Mouse (Mus musculus) heart, adult 8-10 months (tissue): ENCODE results near the gene Cxcr4. TPM values are rescaled to one million over a fixed set of nuclear protein-coding genes. Genes with fewer than 3 reads are reported as not detected.

Experiments used
- DNase-seq: peaks from one replicate; pipeline ENCODE4 v3.0.0; 2022; ENCODE audit warnings: low spot score
- total RNA-seq, 4 experiments: library from RNA; stranded (reverse); gene quantifications; 2 replicates each; pipeline ENCODE4 v1.2.4; 2022

The Cxcr4 gene
- 1 to 10 TPM; 5.0 to 8.6 (median 6.9) TPM for total RNA-seq

DNA sequence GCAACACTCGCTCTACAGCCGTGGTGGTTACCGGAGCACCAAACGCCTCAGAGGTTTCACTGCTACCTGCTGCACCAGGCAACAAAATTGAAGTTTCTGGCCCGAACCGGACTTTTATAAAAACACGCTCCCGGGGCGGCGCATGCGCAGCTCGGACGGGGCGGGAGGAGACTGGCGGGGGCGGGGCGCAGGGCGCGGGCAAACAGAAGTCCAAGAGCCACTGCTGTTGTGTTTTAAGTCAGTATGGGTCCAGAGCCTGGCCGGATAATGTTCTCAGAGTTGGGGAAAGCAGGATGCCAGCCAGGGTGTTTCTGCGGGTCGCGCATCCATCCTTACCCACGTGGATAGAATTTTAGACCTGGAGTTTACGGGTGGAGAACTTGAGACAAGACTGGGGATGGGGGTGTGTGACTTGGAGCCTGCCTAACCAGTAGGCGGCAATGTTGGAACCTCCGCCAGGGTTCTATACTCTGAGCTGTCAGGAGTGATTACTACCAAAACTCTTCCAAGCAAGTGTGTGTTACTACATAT lies at the start of gene Cxcr4:
Cxcr4 (minus strand) TSS at position 83 of the 531 bp plus-strand sequence.
- DNase-seq, result peak; percentile 85

DNA sequence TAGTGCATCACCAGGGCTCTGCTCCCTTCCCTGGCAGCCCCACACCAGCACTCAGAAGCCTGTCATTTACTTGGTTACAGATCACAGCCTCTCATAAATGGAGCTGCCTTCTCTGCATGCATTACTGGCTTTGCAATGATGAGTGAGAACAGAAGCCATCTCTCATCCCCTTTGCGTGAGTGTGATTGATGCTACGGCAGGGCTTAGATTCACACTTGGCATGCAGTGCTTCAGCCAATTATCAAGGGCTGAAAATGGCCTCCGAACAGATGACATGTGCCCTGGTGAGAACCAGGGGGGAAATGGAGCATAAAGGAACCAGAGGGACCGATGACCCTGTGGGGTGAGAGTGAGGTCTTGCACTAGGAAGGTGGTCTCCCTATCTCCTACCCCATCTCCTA lies 47.6 kb upstream of the Cxcr4 start:
- no peak for DNase-seq

DNA sequence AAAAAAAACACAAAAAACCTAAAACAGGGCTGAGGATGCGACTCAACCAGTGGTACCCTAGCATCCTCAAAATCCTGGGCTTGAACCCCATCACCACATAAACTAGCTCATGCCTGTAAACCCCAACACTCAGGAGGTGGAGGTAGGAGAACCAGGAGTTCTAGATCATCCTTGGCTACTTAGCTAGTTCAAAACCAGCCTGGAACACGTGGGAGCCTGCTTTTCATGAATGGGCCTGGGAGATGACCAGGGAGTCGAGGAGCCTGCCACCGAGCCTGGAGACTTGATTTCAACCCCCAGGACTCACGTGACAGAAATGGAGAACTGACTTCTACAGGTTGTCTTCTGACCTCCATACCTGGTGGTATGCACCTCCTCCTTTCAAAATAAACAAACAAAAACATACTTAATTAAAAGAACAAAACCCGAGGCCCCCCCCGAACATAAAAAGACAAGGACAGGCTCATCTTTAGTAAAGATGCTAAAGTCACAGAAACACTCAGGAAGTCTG lies 45.2 kb upstream of the Cxcr4 start:
- DNase-seq, result no peak

DNA sequence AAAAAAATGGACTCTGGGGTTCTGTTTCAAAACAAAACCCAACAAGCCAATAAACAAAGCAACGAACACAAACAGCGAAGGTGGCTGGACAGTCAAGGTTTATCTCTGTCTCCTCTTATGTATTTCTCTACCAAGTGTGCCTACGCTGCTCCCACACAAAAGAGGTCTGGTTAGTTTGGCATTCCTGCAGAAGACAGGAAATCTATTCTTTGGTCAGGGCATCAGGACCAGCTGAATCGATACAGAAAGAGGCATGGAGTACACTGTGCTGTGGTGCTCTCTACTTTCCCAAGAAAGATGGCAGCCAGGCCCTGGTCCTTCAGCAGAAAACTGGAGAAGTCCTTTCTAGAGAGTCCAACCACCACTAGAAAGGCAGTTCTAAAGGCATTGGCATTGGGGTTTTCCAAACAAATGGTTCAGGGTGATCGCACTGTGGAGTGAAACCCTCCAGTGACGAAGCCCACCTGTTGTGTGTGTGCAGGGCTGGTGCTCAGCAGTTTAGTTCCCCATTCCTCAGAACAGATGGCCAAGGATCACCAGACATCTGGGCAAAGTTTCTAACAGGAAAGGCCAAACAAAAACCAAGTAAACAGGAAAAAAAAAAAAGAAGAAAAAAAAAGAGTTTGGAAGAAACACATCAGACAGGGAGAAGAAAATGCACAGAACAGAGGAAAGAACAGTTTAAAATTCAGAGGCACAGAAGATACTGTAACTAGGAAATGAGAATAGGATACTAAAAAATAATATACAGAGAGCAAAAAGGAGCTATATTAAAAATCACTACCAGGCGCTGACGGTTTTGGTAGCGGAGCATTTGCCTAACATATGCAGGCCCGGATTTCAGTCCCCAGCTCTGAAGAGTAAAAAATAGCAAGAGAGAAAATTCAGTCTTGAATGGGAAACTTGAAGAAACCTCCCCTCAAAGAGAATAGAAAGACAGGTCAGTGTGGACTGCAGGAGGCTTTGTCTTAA lies 44.5 kb upstream of the Cxcr4 start:
- no peak for DNase-seq

DNA sequence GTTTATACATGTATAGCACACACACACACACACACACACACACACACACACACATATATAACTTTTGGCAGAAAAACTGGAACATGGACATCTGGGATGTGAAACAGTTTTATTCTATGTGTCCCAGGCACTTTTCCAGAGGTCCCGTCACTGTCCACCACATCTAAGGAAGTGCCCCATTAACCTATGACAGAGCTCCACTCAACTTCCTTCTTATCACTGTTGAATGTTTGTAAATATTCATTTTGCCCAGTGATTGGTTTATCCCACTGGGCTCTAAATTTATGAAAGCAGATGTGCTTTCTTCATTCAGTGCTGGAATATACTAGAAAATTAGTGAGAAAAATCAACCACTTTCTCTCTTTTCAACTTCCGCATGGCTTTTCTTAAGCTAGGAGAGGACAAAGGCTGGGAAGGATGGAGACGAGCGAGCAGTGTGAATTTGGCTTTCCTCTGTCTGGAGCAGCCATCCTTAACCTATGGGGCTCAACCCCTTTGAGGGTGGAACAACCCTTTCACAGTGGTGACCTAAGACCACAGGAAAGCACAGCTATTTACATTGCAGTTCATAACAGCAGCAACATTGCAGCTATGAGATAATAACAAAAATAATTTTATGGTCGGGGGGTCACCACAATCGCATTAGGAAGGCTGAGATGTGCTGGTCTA lies 41.8 kb upstream of the Cxcr4 start:
- DNase-seq, result no peak

DNA sequence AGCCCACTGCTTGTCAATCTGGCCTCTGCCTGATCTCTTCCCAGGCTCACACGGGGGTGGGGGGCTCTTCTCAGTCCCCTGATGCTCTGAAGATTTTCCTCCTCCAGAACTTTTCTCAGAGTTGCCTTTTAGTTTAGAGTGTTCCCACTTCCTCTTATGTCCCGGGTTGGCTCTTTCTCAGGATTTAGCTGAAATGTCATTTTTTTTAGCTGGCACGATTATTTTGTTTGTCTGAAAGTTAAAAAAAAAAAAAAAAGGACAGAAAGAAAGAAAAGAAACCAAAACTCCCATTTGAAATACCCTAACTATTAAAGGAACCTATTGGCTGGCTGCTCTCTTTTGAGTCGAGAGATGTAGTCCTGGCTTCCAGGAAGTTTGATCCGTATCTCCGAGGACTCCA lies 40.4 kb upstream of the Cxcr4 start:
- no peak for DNase-seq

DNA sequence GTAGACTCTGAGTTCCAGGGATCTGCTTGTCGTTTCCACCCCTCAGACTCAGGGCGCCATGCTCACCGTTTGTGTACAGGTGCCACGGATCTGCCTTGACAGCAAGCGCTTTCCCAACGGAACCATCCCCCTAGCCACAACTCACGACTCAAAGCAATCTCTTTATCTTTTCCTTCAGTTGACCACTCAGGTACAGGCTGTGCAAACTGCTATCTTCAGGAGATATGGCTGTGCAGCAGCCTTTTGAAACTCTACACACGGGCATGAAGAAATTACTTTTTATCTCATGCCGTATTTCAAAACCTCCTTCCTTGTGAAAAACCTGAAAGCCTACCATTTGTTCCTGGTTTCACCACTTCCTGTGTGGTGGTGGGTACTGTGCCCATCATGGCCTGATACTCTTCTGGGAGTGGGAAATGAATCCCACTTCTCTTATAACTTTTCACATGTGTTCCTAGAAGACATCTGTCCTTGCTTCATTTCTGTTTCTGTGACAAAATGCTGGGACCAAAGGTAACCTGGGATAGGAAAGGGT lies 34.1 kb upstream of the Cxcr4 start:
- DNase-seq, result no peak

DNA sequence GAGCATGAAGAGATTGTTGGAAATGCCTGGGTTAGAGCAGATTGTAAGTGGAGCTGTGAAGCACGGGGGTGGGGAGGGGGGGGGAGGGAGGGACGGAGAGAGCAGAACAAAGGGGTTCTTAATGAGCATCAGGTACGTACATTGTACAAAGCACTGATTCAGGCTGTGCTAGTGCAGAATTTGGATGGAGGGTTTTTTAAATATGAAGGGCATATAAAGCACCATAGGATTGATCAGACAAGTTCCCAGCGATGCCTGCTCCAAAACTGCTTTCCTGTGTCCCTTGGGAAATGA lies 31.4 kb upstream of the Cxcr4 start:
- no peak for DNase-seq

DNA sequence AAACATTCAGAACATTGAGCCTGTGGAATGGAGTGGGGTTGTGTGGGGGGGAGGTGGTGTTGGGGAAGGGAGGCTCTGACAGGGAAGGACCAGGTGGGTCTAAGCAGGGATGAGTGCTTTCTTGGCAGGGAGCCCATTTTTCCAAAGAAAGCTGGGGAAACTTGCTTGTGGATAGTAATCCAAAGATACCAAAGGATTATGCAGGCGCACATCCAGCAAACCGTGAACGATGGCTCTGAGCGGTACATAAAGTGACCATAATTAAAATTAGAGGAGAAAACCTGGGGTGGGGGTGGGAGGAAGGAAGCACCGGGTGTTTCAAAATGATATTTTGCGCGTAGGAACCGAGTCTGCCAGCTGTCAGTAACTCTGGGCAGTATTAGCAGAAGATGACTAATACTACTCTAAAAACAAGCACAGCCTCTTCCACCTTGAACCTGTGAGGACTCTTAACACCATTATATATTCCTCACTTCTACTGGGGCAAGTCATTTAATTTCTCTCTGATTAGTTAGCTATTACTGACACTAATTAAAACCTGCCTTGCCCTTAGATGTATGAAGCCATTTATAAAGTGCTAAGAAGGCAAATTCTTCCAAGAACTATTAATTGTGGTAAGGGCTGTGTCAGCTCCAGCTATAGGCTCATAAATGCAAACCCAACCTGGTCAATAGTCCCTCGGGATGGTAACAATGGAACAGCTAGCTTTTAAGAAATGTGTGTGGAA lies 30.9 kb upstream of the Cxcr4 start:
- no peak for DNase-seq

DNA sequence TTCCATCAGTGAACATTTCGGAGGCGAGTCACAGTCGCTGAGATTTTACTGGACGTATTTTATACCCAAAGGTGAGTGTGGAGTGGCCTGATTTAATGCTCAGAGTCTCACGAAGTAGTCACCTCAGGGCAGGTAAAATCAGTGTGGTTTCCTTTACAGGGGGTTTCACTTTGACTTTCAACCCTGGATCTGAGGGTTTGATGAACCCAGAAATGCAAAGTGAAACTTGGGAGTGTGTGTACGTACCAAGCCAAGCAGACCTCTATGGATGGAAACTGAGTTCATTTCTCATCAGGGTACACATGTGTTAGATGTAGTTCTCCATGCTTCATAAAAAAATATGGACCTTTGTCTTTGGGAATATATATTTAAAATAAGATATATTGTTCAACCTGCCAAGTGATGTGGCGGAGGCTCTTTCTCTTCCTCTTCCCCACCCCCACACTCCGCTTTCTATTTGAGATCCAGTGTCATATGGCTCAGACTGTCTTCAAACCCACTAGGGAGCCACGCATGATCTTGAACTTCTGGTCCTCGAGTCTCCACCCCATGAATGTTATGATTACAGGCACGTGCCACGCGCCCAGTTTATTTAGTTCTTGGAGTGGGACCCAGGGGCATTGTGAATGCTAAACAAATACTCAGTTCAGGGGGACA lies 25.7 kb upstream of the Cxcr4 start:
- DNase-seq, result no peak

DNA sequence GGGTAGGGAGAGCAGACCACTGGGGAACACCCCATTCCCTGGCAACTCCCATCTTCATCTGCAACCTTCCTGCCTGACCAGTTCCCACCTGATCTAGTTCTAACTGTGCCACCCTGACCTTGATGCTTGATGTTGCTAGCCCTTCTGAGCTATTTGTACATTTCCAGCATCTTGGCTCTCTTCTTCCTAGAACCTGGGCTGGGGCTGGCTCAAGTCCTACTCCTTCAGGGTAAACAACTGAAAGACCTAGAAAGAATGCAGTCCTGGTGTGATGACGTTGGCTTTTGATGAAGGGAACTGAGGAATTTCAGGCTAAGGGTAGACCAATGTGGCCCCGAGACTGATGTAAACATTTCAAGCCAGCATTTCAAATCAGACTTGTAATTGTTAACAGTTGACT lies 24.5 kb upstream of the Cxcr4 start:
- no peak for DNase-seq

DNA sequence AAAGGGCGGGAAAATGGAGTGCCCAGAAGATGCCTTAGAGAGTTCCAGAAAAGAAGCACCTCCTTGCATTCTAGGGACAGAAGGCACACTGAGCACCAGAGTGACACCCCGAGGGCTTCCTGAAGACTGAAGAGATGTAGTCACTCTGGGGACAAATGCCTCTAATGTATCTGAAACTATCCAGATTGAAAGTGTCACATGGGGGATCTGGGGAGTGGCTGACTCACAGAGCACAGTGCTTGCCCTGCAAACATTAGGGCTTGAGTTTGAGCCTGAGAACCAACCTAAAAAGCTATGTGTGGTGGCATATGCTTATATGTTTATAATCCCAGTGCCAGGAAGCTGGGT lies 23.3 kb upstream of the Cxcr4 start:
- no peak for DNase-seq

DNA sequence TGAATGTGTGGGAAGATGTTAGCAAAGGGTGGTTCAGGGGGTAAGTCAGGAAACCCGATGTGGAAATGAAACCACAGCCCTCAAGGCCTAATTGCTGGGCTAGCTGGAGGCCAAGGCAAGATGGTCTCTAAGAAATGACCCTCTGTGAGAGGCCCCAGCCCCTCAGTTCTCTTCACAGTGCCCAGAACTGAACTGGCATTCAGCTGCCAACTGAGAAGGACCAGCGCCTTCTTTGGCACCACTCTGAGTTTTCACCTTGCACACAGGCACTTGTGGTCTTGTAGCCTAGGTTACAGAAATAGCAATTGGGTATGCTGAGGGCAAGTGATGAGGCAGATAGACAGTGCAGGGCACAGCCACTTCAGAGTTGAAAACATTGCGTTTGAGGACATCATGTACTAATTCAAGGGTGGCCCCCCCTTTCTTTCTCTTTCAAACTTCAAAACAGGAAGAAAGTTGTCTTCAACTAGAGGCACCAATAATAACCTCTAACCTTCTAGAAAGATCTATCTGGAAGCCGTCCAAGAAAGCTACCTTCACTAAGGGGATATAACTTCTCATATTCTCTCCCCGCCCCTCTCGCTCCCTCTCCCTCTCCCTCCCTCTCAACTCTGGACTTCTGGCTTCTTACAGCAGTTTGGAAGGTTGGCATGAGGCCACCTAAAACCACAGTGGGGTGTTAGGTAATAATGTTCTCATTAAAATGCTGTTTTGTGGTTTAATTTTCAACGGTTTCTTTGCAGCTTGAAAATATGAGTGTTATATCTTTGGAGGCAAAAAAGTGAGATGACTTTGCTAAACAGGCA lies 22.8 kb upstream of the Cxcr4 start:
- DNase-seq, result peak; percentile 73

DNA sequence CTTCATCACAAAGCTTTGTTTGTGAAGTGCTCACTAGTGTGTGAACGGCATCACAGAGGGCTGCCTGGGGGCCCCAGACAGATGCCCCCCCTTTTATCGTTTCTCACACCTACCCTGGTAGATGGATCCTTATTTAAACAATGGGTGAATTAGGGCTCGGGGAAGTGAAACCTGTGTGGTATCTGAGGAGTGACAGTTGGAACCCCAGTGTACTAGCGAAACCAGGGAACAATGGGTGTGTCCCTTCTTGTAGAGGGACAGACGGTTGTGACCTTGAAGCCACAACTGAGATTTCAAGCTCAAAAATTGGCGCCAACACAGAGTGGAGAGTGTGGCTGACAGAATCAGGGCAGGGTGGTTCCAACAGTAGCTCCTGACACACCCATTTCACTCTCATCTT lies 16.0 kb upstream of the Cxcr4 start:
- DNase-seq, result no peak

DNA sequence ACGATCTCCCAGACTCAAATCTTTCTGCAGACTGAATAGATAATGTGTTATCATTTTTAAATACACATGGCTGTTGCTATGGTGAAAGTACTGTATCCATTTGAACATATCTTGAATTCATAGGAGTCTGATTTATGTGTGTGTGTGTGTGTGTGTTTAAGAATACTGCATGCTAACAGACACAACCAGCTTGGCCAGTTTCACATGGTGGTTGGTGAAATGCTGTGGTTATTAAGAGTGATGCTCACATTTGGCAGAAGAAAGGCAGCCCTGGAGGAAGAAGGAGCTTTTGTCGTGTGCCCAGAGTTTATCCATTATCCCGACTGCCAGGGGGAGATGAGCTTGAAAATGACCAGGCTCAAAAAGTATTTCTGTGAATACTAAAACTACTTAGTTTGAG lies 15.3 kb upstream of the Cxcr4 start:
- no peak for DNase-seq

DNA sequence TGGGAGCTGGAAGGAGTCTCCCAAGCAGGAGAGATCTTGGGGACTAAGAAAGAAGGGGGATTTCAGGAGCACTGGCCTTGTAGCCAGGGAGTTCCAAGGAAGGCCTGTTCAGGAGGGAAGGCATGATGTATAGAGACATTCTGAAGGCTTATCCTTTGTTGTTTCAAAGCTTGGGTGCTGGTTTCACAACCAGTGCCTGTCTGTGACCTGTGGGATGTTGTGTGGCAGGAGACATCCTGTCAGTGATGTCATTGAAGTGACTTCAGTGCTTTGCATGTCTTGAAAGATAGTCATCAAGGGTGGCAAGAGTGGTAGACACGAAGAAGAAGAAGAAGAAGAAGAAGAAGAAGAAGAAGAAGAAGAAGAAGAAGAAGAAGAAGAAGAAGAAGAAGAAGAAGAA lies 13.7 kb upstream of the Cxcr4 start:
- DNase-seq, result no peak

DNA sequence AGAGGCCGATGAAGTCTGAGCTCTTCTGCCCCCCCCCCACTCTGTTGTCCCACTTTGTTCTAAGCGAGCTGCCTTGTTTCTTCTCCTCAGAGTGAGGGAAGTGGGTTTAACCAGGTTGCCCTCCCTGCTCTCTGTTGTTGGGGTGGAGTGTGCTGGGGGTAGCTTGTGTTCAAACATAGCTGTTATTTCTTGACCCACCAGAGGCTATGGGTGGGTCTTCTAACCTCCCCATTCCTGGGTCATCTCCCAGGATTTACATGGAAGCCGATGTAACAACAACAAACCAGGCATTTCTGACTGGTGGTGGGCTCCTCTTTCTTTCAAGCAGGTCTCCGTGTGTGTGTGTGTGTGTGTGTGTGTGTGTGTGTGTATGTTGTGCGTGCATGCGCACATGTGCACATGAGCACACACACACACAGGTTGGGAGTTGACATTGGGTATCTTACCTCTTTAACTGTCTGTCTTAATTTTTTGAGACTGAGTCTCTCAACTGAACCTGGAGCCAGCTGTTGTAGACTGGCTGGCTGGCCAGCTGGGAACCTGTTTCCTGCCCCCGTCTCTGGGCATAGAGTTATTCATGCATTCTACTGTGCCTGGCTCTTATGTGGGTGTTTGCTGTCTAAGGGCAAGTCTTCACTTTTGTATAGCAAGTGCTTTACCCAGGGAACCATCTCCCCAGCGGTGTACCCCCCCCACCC lies 10.7 kb upstream of the Cxcr4 start:
- no peak for DNase-seq

DNA sequence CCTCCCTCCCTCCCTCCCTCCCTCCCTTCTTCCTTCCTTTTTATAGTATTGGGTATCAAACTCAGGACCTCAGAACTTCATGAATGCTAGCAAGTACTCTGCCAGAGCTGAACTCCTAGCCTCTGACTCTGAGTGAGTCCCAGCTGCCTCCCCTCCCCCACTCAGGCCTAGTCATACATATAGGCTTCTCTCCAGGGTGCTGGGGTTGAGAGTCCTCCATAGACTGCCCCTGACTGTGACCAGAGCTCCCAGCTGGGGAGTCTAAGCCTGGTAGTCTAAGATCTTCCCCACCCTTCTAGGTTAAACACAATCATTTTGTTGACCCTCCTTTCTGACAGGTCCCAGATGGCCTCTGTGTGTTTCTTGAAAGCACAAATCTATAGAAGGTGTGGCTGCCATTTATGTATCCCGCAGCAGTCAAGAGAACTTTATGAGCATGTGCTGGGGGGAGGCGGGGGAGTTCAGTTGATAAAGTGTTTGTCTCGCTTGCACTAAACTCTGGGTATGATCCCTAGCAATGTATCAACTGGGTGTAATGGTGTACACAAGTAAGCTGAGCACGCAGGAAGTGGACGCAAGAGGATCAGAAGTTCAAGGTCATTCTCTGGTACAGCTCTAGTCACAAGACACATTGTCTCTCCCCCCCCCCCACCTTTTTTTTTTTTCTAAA lies 10.1 kb upstream of the Cxcr4 start:
- no peak for DNase-seq

DNA sequence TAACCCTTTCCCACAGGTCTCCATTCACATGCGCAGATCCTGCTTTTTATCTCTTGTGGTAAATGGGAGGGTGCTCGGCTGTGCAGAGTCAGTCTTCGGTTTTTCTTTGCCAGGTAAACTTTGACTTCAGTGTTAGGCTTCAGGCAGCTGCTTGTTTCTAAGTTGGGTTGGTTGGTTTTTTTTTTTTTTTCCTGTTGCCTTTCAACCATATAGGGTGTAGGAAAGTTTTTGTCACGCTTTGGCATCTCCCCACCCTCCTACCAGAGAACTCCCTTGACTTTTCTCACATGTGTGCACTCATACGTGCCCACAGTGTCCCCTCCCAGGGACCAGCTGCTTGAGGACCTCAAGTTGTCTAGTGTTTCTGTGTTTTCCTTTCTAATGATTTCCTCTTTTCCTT lies 9.2 kb upstream of the Cxcr4 start:
- DNase-seq, result no peak
